Mouse (Mus musculus): ENCODE measurements around the gene Clps.

Gene Clps

DNA sequence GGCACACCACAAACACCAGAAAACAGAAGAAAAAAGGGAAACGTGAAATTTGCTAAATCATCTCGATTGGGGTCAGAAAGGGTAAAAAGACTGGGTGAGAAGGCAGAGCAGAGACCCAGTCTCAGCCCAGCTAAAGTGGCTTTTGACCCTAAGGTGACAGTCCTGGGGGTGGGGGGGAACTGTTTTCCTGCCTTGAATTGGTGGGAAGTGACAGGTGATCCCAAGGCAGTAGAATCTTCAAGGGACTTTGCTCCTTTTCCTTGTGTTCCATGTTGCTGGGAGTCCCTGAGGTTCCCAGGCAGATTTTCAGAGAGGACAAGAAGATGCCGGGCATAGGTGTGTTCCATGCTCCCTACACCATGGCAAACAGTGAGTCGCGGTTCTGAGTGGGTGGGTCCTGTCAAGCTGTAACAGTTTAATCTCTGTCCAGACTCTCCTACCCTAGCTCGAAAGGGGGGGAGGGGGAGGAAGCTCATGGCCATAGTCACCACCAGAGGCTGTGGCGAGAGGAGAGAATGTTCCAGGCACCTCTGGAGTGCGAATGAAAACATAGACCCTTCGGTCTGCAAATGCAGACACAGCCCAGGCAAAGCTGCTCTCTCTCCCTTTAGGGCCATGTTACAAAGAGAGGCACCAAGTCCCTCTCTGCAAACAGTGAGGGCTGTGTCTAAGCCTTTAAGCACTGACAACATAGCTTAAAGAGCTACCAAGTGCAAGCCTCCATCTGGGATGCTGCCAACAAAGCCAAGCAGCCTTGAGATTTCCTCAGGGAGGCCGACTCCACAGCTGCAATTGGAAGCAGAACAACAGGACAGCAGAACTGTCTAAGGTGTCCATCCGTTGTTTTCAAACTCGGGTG is 33.2 kb downstream of the Clps start:
- peaks cover 13% of the 10 kb centered on the region for H3K36me3 ChIP-seq (ENCODE audit: insufficient read depth, low read length)
- H3K4me3 ChIP-seq (replicated peaks; ENCODE audit: low read length), result no peak overlapping the region
- H3K4me1 ChIP-seq (replicated peaks; ENCODE audit: low read depth, low read length), result peaks cover 61% of the 10 kb centered on the region
- H3K9me3 ChIP-seq (ENCODE audit: low read length), result no peaks in the 10 kb centered on the region
- TF ChIP-seq CTCF (conservative IDR thresholded peaks at IDR 0.05; ENCODE audit: low read length), result no peak
- no peak for TF ChIP-seq NANOG (IDR thresholded peaks at IDR 0.05; ENCODE audit: borderline replicate concordance, low read length)
- no peak for TF ChIP-seq POU5F1 (IDR thresholded peaks at IDR 0.05; ENCODE audit: borderline replicate concordance, low read length)
- H3K27me3 ChIP-seq (ENCODE audit: insufficient read depth, low read length), result peaks cover 8% of the 10 kb centered on the region; the same call in 1 of the 2 replicates

DNA sequence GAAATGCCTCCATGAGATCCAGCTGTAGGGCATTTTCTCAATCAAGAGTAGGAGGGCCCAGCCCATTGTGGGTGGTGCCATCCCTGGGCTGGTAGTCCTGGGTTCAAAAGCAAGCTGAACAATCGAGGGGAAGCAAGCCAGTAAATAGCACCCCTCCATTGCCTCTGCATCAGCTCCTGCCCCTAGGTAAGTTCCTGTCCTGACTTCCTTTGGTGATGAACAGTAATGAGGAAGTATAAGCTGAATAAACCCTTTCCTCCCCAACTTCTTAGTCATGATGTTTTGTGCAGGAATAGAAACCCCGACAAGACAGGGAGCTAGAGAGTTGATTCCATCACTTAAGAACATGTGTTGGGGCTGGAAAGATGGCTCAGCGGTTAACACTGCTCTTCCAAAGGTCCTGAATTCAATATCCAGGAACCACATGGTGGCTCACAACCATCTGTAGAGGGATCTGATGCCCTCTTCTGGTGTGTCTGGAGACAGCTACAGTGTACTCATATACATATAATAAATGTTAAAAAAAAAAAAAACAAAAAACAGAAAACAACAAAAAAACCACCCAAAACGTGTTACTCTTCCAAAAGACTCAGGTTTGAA is 35.6 kb downstream of the Clps start:
- H3K4me3 ChIP-seq (replicated peaks; ENCODE audit: low read length), result peak overlapping the region; percentile 93
- TF ChIP-seq POU5F1 (IDR thresholded peaks at IDR 0.05; ENCODE audit: borderline replicate concordance, low read length) (no peak), CTCF (conservative IDR thresholded peaks at IDR 0.05; ENCODE audit: low read length) (no peak), NANOG (IDR thresholded peaks at IDR 0.05; ENCODE audit: borderline replicate concordance, low read length) (no peak)
- peaks cover 58% of the 10 kb centered on the region for H3K4me1 ChIP-seq (replicated peaks; ENCODE audit: low read depth, low read length)
- peaks cover 10% of the 10 kb centered on the region; the same call in 1 of the 2 replicates for H3K27me3 ChIP-seq (ENCODE audit: insufficient read depth, low read length)
- no peaks in the 10 kb centered on the region for H3K9me3 ChIP-seq (ENCODE audit: low read length)
- peaks cover 13% of the 10 kb centered on the region for H3K36me3 ChIP-seq (ENCODE audit: insufficient read depth, low read length)

DNA sequence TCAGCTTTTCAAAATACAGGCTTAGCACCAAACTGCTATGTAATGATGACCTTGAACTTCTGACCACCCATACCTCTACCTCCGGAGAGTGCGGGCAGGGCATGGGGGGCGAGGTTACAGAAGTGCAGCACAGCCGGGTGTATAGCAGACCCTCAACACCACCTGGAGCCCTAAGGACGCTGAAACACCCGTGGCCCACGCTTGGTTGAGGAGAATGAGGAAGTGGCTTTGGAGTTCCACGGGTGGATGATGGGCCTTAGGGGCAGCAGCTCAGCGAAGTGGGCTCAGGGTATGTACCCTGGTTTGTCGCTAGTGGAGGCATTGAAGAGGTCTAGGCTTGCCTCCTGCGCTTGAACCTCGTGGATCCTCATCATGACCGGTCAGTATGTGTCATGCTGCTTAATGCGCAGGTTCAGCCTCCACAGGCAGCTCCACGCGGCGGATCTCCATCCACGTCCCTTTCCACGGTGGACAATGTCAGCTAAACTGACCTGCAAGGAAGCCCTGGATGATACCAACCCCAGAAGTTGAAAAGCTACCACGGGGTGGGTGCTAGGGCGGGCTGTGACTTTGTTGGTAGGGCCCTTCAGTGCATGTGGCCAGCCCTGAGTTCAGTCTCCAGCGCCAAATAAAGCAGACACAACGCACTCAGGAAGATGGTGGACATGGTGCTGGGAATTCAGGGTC is 36.4 kb downstream of the Clps start:
- Histone ChIP-seq H3K4me3 (replicated peaks; ENCODE audit: low read length) (peak overlapping the region; percentile 93), H3K4me1 (replicated peaks; ENCODE audit: low read depth, low read length) (peaks cover 52% of the 10 kb centered on the region), H3K36me3 (ENCODE audit: insufficient read depth, low read length) (peaks cover 13% of the 10 kb centered on the region), H3K27me3 (ENCODE audit: insufficient read depth, low read length) (peaks cover 12% of the 10 kb centered on the region), H3K9me3 (ENCODE audit: low read length) (peaks cover 3% of the 10 kb centered on the region)
- TF ChIP-seq CTCF (conservative IDR thresholded peaks at IDR 0.05; ENCODE audit: low read length), result no peak
- TF ChIP-seq POU5F1 (IDR thresholded peaks at IDR 0.05; ENCODE audit: borderline replicate concordance, low read length), result no peak
- no peak for TF ChIP-seq NANOG (IDR thresholded peaks at IDR 0.05; ENCODE audit: borderline replicate concordance, low read length)

DNA sequence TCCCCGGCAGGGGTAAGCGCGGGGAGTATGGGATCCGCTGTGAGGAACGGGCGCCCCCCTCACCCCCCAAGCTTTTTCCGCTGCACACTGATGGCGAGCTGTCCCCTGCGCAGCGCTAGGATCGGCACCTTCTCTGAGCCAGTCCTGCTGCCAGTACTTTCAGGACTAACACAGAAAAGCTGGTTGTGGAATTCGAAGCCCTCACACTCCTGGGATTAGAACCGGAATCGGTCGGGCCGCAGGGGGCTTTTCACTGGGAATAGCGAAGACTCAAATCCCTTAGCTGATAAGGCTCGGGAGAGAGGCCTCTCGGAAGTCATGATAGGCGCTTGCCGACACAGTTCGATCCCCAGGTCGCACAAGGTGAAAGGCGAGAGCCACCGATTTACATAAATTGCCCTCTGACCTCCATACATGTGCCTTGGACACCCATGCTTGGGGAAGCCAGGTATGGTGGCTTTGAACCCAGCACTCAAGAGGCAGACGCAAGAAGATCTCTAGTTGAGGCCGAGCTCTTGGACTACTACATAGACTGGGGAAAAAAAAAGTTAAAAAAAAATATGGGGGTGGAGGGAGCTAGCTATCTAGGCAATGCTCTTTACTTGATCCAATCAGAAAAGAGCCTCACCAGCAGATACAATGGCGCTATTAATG is 37.1 kb downstream of the Clps start:
- Histone ChIP-seq H3K9me3 (ENCODE audit: low read length) (peaks cover 6% of the 10 kb centered on the region), H3K27me3 (ENCODE audit: insufficient read depth, low read length) (peaks cover 16% of the 10 kb centered on the region), H3K4me1 (replicated peaks; ENCODE audit: low read depth, low read length) (peaks cover 54% of the 10 kb centered on the region), H3K4me3 (replicated peaks; ENCODE audit: low read length) (peak overlapping the region; percentile 93), H3K36me3 (ENCODE audit: insufficient read depth, low read length) (peaks cover 13% of the 10 kb centered on the region)
- TF ChIP-seq NANOG (IDR thresholded peaks at IDR 0.05; ENCODE audit: borderline replicate concordance, low read length) (no peak), POU5F1 (IDR thresholded peaks at IDR 0.05; ENCODE audit: borderline replicate concordance, low read length) (no peak), CTCF (conservative IDR thresholded peaks at IDR 0.05; ENCODE audit: low read length) (no peak)

DNA sequence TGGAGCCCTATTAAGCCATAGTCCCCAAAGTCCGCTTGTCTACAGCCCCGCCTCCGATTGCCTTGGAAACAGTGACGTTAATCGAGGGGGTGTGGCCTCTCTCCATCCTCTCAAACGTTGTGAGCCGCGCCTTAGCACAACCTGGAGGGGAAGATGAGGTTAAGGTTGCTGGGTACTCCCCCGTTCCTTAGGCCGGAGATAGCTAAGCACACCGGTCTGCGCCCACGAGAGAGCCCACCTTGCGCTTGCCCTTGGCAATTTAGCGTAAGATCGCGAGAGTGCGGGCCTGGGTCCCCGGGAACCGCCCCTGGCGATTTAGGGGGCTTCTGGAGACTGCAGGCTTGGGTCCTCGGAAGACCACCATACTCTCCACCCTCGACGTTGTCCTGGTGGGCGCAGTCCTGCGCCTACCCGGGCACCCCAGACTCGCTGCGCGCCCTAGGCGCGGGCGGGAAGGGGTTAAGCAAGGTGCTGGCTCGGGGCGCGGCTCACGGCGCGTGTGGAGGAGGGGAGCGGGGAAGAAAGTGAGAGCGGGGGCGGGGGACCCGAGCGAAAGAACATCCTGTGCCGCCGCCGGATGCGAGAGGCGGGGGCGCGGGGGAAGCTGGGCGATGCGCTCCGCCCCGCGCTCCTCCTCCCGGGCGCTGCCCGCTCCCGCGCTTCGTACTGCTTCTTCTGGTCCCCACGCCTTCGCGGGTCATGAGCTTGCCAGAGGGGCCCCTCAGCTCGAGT is 37.8 kb downstream of the Clps start:
- Histone ChIP-seq H3K4me3 (replicated peaks; ENCODE audit: low read length) (peak overlapping the region; percentile 93), H3K27me3 (ENCODE audit: insufficient read depth, low read length) (peaks cover 16% of the 10 kb centered on the region), H3K9me3 (ENCODE audit: low read length) (peaks cover 6% of the 10 kb centered on the region), H3K36me3 (ENCODE audit: insufficient read depth, low read length) (peaks cover 13% of the 10 kb centered on the region), H3K4me1 (replicated peaks; ENCODE audit: low read depth, low read length) (peaks cover 52% of the 10 kb centered on the region)
- no peak for TF ChIP-seq POU5F1 (IDR thresholded peaks at IDR 0.05; ENCODE audit: borderline replicate concordance, low read length)
- no peak for TF ChIP-seq CTCF (conservative IDR thresholded peaks at IDR 0.05; ENCODE audit: low read length)
- TF ChIP-seq NANOG (IDR thresholded peaks at IDR 0.05; ENCODE audit: borderline replicate concordance, low read length), result no peak

DNA sequence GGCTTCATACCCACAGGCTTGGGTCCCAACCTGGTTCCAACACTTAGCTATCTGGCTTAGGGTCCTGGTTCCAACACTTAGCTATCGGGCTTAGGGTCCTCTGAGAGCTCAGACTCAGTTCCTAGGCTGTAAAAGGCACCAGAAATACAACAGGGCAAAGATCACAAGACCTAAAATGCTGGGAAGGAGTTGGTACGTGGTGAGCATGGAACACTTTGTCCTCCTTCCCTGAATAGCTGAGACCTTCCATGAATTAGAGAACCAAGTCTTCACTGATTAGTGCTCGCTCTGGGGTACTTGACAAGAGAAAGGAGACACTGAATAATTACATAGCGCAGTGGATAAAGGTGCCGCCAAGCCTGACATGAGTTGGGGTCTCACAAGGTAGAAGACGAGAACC is 38.6 kb downstream of the Clps start:
- H3K4me1 ChIP-seq (replicated peaks; ENCODE audit: low read depth, low read length), result peaks cover 52% of the 10 kb centered on the region
- peak overlapping the region; percentile 93; the same call in 1 of the 2 replicates for H3K4me3 ChIP-seq (replicated peaks; ENCODE audit: low read length)
- peaks cover 17% of the 10 kb centered on the region for H3K27me3 ChIP-seq (ENCODE audit: insufficient read depth, low read length)
- H3K36me3 ChIP-seq (ENCODE audit: insufficient read depth, low read length), result peaks cover 13% of the 10 kb centered on the region
- TF ChIP-seq POU5F1 (IDR thresholded peaks at IDR 0.05; ENCODE audit: borderline replicate concordance, low read length) (no peak), NANOG (IDR thresholded peaks at IDR 0.05; ENCODE audit: borderline replicate concordance, low read length) (no peak), CTCF (conservative IDR thresholded peaks at IDR 0.05; ENCODE audit: low read length) (no peak)
- H3K9me3 ChIP-seq (ENCODE audit: low read length), result peaks cover 6% of the 10 kb centered on the region

DNA sequence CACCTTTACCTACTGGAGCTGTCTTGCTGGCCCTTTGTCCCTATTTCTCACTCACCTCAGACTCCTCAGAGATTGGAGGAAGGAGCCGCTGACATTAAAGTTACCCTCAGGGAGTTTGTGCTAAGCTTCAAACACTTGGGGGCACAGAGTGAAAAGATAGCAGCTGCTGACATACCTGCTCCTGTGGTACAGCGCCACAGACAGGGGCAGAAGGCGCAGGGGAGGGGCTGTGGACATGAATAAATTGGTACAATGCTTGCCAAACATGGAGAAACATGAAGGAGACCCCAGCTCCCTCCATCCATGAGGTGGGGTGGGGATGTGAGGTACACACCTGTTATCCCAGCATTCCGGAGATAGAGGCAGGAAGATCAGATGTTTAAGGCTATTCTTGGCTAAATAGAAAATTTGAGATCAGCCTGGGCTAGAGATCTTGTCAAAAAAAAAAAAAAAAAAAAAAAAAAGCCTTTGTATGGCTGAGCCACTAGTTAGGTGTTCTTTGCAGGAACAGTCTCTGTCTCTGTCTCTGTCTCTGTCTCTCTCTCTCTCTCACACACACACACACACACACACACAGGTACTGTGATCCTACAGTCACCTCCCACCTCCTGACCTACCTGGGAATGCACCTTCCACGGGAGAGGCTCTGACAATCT is 39.4 kb downstream of the Clps start:
- TF ChIP-seq CTCF (conservative IDR thresholded peaks at IDR 0.05; ENCODE audit: low read length), result no peak
- no peak for TF ChIP-seq POU5F1 (IDR thresholded peaks at IDR 0.05; ENCODE audit: borderline replicate concordance, low read length)
- no peak for TF ChIP-seq NANOG (IDR thresholded peaks at IDR 0.05; ENCODE audit: borderline replicate concordance, low read length)
- Histone ChIP-seq H3K4me3 (replicated peaks; ENCODE audit: low read length) (no peak overlapping the region), H3K9me3 (ENCODE audit: low read length) (peaks cover 6% of the 10 kb centered on the region), H3K36me3 (ENCODE audit: insufficient read depth, low read length) (peaks cover 13% of the 10 kb centered on the region), H3K4me1 (replicated peaks; ENCODE audit: low read depth, low read length) (peaks cover 58% of the 10 kb centered on the region), H3K27me3 (ENCODE audit: insufficient read depth, low read length) (peaks cover 20% of the 10 kb centered on the region)
